Comparison of ENCODE assay signal across 24 mouse cellular contexts in the genomic region with DNA sequence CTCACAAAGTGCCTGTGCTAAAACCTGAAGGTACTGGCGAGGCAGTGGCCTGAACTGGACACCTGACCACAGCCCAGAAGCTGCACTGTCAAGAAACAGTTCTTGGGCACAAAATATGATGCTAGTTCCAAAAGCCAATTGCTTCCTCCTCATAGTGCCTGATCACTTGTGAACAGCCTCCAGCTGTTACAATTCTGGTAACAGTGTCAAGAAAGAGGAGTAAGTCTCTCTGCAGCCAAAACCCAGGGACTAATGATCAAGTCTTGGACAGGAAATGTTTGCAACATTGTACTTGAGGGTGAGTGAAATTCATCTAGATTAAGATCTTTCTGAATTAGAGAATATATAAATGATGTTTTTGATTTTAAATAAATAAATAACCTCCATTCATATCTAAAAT.
DNase-seq lines count a peak whose midpoint lies in the region; ATAC-seq and TF ChIP-seq lines count a peak whose summit lies in the region.
"Had no signal": no experiment of that assay in that cellular context is flagged by ENCODE, and none has a peak within 500 bp of the region (broad histone marks: within the 10 kb centered on the region; RNA-seq: fewer than 3 reads in every experiment).

No protein-coding gene starts in this region.

- no peaks in the 10 kb centered on the region for H3K9me3 ChIP-seq in lung, embryonic 14.5 days (ENCODE audit: low read depth, low read length)
- H3K9me3 ChIP-seq in lung, embryonic 16.5 days (ENCODE audit: control insufficient read depth, low read length) = no peaks in the 10 kb centered on the region
- H3K9me3 ChIP-seq: embryonic facial prominence, embryonic 10.5 days; embryonic facial prominence, embryonic 12.5 days; forebrain, embryonic 13.5 days; forebrain, embryonic 15.5 days; G1E had no signal

- H3K4me1 ChIP-seq in lung, embryonic 14.5 days (ENCODE audit: insufficient read depth) = no peaks in the 10 kb centered on the region
- H3K4me1 ChIP-seq in lung, embryonic 16.5 days (replicated peaks; ENCODE audit: control insufficient read depth, insufficient read depth, low read length) = no peaks in the 10 kb centered on the region
- no peaks in the 10 kb centered on the region for H3K4me1 ChIP-seq in lung, adult 2 months (ENCODE audit: control insufficient read depth, insufficient read depth, low read length)
- H3K4me1 ChIP-seq: embryonic facial prominence, embryonic 10.5 days; embryonic facial prominence, embryonic 12.5 days; forebrain, embryonic 13.5 days; forebrain, embryonic 15.5 days had no signal

- WGBS in lung, embryonic 14.5 days = 40% methylated on average over 1 of the region's 1 CpGs
- WGBS in lung, embryonic 16.5 days = 33% methylated on average over 1 of the region's 1 CpGs
- 54% methylated on average over 1 of the region's 1 CpGs for WGBS in lung, adult 2 months

- no peaks in the 10 kb centered on the region for H3K36me3 ChIP-seq in lung, embryonic 14.5 days (ENCODE audit: insufficient read depth)
- H3K36me3 ChIP-seq in lung, embryonic 16.5 days (ENCODE audit: control insufficient read depth, insufficient read depth, low read length) = no peaks in the 10 kb centered on the region
- H3K36me3 ChIP-seq: embryonic facial prominence, embryonic 10.5 days; embryonic facial prominence, embryonic 12.5 days; forebrain, embryonic 15.5 days; G1E had no signal

- no peak for TF ChIP-seq POLR2A in lung, adult 2 months (IDR thresholded peaks at IDR 0.05; ENCODE audit: borderline replicate concordance, extremely low read depth, low read depth, low read length)

- no peak overlapping the region for H3K27ac ChIP-seq in lung, embryonic 14.5 days (ENCODE audit: low read depth)
- H3K27ac ChIP-seq in lung, embryonic 16.5 days (ENCODE audit: low read length) = no peak overlapping the region
- H3K27ac ChIP-seq: embryonic facial prominence, embryonic 10.5 days; embryonic facial prominence, embryonic 12.5 days; forebrain, embryonic 13.5 days; forebrain, embryonic 15.5 days had no signal

- H3K9ac ChIP-seq in lung, embryonic 14.5 days = no peak overlapping the region
- H3K9ac ChIP-seq in lung, embryonic 16.5 days (ENCODE audit: low read length) = no peak overlapping the region
- H3K9ac ChIP-seq: embryonic facial prominence, embryonic 12.5 days; forebrain, embryonic 13.5 days; forebrain, embryonic 15.5 days had no signal

- H3K4me2 ChIP-seq in lung, embryonic 14.5 days = no peak overlapping the region
- H3K4me2 ChIP-seq in lung, embryonic 16.5 days (ENCODE audit: low read depth, low read length) = no peak overlapping the region
- H3K4me2 ChIP-seq: embryonic facial prominence, embryonic 12.5 days; forebrain, embryonic 13.5 days; forebrain, embryonic 15.5 days had no signal

- ATAC-seq in lung, embryonic 14.5 days (ENCODE audit: insufficient read depth) = no peak
- peak; percentile 52; the same call in 1 of the 2 replicates for ATAC-seq in lung, embryonic 16.5 days (ENCODE audit: low read depth)
- ATAC-seq: activated CD4-positive, CD25-positive, alpha-beta regulatory T cell, adult 4 months; CD4-positive, CD25-positive, alpha-beta regulatory T cell, adult 4 months; forebrain, embryonic 13.5 days; forebrain, embryonic 15.5 days; Patski had no signal

- no peaks in the 10 kb centered on the region for H3K27me3 ChIP-seq in lung, embryonic 14.5 days (ENCODE audit: insufficient read depth, low read length)
- no peaks in the 10 kb centered on the region for H3K27me3 ChIP-seq in lung, embryonic 16.5 days (ENCODE audit: control insufficient read depth, insufficient read depth, low read depth, low read length)
- H3K27me3 ChIP-seq: CH12.LX; embryonic facial prominence, embryonic 12.5 days; forebrain, embryonic 13.5 days; forebrain, embryonic 15.5 days; Patski had no signal

- H3K4me3 ChIP-seq in lung, embryonic 14.5 days (ENCODE audit: low read depth, low read length) = no peak overlapping the region
- no peak overlapping the region for H3K4me3 ChIP-seq in lung, embryonic 16.5 days (ENCODE audit: low read length)
- no peak overlapping the region for H3K4me3 ChIP-seq in lung, adult 2 months (replicated peaks; ENCODE audit: extremely low read depth, low read depth, low read length)
- H3K4me3 ChIP-seq: embryonic facial prominence, embryonic 10.5 days; embryonic facial prominence, embryonic 12.5 days; forebrain, embryonic 13.5 days; forebrain, embryonic 15.5 days had no signal

- TF ChIP-seq CTCF in lung, embryonic 14.5 days (IDR thresholded peaks at IDR 0.05; ENCODE audit: low read depth) = no peak
- TF ChIP-seq CTCF in lung, adult 2 months (IDR thresholded peaks at IDR 0.05; ENCODE audit: insufficient read depth, low read length) = no peak

- DNase-seq in lung, embryonic 14.5 days = peak; percentile 65
- no peak for DNase-seq in lung, postnatal 25 days (ENCODE audit: low spot score)
- no peak for DNase-seq in lung, postnatal 10 days
- DNase-seq in lung, postnatal 36 days = peak; percentile 13
- no peak for DNase-seq in lung, adult 2 months
- DNase-seq: adrenal gland, adult 8-10 months; adrenal gland, postnatal 14 days; adrenal gland, postnatal 36 days; B cell, adult 2 months; cerebellum, adult 11-12 months; cerebellum, adult 2 months; cerebellum, adult 9-10 months; cerebellum, postnatal 10 days; cerebellum, postnatal 25 days had no signal

Comparison
In these comparisons a context has a peak if more than half of its experiments do, and no peak if none do; other contexts are left out.
1. DNase-seq: peak in lung, embryonic 14.5 days (single experiment) and lung, postnatal 36 days (single experiment); none in lung, postnatal 25 days (single experiment), lung, postnatal 10 days (single experiment) and lung, adult 2 months (single experiment).